Mouse (Mus musculus) erythroid progenitor cell, adult 5-6 weeks (primary cell): Measurements from ENCODE around the gene Ntsr2. TPM values are rescaled to one million over a fixed set of nuclear protein-coding genes. Genes with fewer than 3 reads are reported as not detected.

Experiments
- ATAC-seq: replicated peaks from 2 replicates; pipeline ENCODE4 v1.8.0; 2016; ENCODE audit warnings: moderate number of reproducible peaks, mild to moderate bottlenecking, moderate TSS enrichment, inconsistent platforms; ENCODE audit not compliant: poor library complexity, low FRiP score, severe bottlenecking
- total RNA-seq, 2 experiments: library from RNA; stranded (forward) in 1 of 2; stranded (reverse) in 1 of 2; fragments of 150-400 nt in 1 of 2; fragments of 186-747, 209-891 nt in 1 of 2; gene quantifications; 2 replicates each; pipeline versions ENCODE4 v1.2.3 to v1.2.4; 2015 to 2017; ENCODE audit warnings: low replicate concordance in 2 of 2

Ntsr2 gene
- total RNA-seq (2015; ENCODE audit: low replicate concordance) = not detected in 2 replicates
- not detected in 2 replicates for total RNA-seq (2017; ENCODE audit: low replicate concordance)

GRCm38 (mm10) chr12:16653332-16654093 is at the start of gene Ntsr2:
TSS of gene Ntsr2 (plus strand) at chr12:16653382.
- ATAC-seq = no peak

DNA sequence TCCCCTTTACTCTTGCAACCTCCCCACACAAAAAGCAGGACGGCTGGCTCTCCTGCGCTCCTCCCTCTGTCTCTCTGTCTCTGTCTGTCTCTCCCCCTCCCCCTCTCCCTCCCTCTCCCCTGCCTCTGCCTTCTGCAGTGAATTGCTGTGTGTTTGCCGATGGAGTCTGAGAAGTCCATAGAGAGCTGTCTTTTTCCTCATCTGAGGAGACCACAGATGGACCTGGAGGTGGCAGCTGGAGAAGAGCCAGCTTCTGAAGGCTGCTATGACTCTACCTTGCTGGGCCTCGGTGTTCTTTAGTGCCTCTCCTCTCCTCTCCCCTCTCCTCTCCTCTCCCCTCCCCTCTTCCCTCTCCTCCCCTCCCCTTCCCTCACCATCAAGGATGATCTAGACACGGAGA is 47.6 kb upstream of the Ntsr2 start:
- ATAC-seq = no peak

GRCm38 (mm10) chr12:16610936-16611335 is 42.2 kb upstream of the Ntsr2 start, which contains the start of gene Lpin1:
TSS of gene Lpin1 (minus strand) at chr12:16610966.
- no peak for ATAC-seq

- ATAC-seq = no peak
Observed at GRCm38 (mm10) chr12:16614556-16614955, 38.6 kb upstream of the Ntsr2 start.

- no peak for ATAC-seq
Observed at GRCm38 (mm10) chr12:16615738-16616137, 37.4 kb upstream of the Ntsr2 start.

DNA sequence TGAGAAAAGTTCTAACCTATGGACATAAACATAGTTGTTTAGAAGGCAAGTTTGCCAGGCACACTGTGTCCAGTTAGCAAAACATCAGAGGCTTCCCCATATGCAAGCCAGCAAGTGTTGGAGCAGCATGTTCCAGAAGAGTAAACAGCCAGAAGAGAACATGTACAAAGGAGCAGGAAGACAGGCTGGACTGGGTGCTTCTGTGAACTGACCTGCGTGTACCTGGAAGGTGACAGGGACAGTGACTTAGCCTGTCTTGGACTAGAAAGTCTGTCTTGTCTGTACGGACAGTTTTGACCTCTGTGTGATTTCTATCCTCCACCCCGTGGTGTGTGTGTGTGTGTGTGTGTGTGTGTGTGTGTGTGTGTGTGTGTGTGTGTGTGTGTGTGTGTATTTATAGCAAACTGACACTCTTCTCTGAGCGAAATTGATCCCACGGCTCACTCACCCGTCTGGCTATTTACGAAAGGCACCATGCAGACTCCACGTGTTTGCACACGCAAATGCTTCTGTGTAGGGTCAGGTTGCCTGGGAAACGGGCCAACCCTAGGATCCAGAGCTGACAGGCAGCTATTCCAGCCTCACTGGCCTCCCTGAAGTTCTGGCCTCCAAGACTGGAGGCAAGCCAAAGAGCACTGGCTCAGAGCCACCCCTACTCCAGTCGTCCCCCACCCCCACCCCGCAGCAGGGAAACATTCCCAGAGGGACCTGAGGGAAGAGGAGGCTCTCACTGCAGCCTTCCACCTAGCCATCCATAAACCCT is 34.5 kb upstream of the Ntsr2 start:
- ATAC-seq = no peak

DNA sequence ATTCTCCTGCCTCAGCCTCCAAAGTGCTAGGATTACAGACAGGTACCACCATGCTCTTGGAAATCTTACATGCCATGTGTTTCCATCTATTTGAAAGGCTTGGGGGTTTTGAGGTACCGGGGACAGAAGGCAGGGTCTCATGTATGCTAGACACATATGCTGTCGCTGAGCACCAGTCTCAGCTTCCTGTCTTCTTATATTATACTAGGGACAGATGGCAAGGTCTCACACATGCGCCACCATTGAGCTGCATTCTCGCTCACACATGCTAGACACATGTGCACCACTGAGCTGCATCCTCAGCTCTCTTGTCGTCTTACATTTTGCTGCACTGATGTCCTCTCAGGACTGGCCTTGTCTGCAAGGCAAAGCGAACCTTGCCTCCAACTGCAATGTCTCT is 33.7 kb upstream of the Ntsr2 start:
- ATAC-seq = no peak

GRCm38 (mm10) chr12:16620230-16620629 is 33.0 kb upstream of the Ntsr2 start:
- no peak for ATAC-seq

DNA sequence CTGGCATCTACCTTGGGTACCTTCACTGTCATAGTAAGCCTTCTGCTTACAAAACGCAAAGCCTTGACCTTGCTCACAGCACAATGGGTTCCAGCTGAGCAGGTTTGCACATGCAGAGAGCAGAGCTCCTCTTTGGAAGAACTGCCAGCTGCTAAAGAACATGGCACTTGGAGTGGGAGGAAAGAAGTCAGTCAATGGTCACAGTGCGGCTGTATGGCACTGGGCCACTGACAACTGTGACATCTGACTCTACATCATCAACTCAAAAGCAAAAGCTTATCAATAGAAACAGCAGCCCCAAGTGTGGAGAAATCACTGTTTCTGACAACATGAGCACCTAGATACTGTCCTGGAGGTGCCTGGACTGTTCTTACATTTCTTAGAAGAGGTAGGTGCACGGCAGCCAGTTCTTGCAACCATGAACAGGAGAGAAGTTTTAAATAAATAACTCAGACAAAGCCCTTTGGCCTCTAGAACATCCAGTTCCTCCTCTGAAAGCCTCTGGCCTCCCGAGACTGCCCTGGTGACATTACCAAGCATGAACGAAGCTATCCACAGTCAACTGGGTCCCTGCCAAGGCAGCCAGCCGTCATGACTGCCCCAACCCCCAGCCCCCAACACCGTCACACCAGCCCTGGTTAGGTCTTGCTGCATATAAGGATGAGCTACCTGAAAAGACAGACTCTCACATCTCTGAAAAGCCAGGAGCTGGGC is 22.9 kb upstream of the Ntsr2 start:
- no peak for ATAC-seq

DNA sequence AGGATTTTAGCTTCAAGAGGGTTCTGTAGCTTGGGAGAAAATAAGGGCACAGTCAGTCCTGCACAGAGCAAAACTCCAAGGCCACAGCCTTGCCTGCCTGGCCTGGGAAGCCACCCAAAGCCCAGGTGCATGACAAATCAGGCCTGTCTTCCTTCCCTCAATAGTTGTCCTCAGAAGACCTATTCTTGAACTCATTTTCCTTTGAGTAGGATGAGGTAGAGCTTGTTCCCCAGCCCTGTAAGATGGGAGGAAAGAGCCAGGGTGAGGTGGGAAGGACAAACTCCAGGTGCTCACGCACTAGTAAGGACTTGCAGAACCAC is 22.4 kb upstream of the Ntsr2 start:
- no peak for ATAC-seq

DNA sequence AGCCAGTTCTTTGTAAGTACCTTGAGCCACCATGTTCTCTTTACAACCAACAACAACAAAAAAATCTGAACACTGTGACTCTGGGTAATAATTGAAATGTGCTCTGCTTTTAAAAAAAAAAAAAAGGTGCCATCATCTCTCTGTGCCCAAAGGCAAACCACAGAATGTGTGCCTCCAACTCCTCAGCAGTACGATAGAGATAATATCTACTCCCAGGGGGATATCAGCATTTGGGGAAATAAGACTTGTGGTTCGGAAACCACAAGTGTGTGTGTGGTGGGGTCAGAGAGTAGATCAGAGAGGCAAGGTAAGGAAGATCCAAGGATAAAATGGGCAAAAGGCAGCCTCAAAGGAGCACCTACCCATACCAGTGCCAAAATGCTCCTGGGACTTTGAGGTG is 21.8 kb upstream of the Ntsr2 start:
- ATAC-seq = no peak

DNA sequence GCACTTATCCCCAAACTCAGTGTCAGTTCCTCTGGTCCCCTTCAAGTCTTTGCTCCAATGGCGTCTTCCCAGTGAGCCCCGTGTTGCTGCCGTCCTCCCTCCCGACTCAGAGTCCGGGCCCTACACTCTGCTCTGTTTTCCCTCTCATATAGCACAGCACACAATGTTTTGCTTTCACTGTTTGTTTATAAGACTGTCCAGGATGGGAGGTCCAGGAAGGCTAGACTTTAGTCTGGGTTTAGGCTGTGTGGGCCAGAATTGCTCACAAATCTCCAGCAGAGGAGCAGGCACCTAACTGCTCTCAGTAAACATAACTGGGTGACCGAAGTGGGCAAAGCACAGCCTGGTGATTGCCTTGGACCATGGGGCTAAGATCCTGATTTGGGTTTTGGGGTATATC is 19.9 kb upstream of the Ntsr2 start:
- ATAC-seq = no peak

DNA sequence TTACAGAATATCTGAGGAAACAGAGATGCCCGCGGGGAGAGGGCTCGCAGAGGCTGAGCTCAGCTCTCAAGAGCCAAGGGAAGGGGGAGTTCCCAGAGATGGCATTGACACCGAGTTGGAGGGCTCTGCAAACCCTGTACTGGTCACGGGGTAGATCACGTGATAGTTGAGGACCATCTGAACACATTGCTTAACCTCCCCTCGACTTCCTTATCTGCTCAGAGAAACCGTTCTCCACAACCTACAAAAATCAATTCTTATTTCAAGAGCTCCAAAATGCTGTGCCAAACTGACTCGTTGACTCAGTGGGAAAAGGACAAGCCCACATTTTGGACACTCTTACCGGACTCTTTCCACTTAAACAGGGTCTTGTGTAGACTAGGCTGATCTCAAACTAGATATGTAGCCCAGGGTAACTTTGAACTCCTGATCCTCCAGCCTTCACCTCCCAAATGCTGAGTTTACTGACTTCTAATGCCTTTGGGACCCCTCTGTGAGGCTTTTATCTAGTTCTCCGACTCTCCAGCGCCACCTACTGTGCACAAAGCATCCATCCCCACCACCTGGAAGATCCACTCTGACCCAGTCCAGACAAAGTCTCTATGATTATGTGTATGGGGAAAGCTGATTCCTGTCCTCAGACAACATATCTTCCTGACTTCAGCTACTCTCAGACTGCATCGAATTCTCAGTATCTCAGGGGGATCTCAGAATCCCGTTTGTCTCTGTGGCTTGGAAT is 18.9 kb upstream of the Ntsr2 start:
- ATAC-seq = no peak

DNA sequence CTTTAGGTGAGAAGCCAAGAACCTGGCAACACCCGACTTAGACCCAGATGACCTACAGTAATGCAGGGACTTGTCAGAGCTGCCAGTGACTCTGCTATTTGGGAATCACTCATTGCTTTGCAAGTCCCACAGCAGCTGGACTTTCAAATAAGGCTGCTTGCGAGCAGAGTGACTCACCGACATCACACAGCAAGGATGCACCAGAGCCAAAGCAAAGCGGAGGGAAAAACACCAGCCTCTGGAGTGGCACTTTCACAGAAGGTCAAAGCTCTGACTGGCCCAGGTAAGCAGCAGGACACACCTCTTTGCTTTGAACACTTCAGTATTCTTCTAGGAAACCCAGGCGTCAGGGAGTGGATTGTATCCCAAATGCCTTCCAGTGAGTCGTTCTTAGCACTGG is 17.4 kb upstream of the Ntsr2 start:
- no peak for ATAC-seq

- ATAC-seq = no peak
Observed at GRCm38 (mm10) chr12:16639078-16639771, 14.0 kb upstream of the Ntsr2 start.

DNA sequence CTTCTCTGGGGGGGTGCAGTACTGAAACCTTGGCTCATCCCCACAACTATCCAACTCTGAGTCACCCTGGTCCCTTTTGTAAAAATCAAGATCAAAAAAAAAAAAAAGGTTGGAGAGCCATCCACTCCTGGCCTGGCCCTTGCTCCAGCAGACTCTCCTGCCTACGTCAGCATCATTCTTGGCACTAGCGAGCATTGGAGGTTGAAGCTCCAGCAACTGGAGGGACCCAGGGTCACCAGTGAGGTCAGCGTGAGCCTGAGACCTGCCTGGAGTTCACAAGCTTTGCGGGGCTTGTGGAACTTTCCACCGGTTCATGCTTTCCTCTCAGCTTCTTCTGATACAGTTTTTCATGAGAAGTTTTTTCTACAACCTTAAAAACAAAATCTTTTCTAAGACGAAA is 13.1 kb upstream of the Ntsr2 start:
- no peak for ATAC-seq

DNA sequence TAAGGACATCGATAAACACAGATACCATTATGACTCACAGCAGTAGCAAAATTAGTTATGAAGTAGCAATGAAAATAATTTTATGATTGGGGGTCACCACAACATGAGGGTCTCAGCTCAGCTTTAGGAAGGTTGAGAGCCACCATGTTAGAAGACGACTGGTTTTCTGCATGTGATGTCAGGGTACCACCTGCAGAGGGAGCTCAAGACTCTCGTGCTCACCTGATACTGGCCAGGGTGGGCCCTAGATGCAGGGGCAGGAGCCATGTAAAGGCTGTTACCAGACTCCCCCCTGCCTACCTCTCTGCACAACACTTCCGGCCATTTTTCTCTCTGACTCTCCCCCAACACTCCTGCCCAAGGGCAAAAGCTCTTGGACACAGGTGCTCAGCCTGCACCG is 11.2 kb upstream of the Ntsr2 start:
- ATAC-seq = no peak

- ATAC-seq = no peak
Observed at GRCm38 (mm10) chr12:16643508-16644345, 9.5 kb upstream of the Ntsr2 start.

DNA sequence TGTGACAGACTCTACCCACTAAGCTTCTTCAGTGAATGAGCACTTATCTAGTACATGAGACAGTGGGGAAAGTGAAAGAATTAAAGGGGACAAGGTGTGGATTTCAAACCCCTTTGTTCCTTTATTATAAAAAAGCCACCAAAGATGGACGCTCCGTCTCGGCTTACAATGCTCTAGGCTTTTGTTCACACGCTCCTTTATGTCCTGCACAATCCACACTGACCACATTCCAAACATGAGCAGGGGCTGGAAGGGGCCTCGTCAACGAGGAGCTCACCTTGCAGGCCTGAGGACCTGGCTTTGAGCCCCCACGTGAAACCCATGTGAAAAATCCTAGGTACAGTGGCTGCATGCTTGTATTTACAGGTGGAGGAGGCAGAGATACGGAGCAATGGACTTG is 8.5 kb upstream of the Ntsr2 start:
- ATAC-seq = no peak
